Mouse (Mus musculus) E14TG2a.4 (cell line): ENCODE measurements around the gene Tspan8.

Experiments used
- CTCF ChIP-seq: conservative IDR thresholded peaks from 2 replicates; pipeline ENCODE4 v1.5.1; 2014; ENCODE audit warnings: low read length
- NANOG ChIP-seq: IDR thresholded peaks from 2 replicates; pipeline ENCODE4 v1.6.1; 2014; ENCODE audit warnings: borderline replicate concordance, low read length, mixed read lengths
- POU5F1 ChIP-seq: IDR thresholded peaks from 2 replicates; pipeline ENCODE4 v1.6.1; 2014; ENCODE audit warnings: low read length, borderline replicate concordance

DNA sequence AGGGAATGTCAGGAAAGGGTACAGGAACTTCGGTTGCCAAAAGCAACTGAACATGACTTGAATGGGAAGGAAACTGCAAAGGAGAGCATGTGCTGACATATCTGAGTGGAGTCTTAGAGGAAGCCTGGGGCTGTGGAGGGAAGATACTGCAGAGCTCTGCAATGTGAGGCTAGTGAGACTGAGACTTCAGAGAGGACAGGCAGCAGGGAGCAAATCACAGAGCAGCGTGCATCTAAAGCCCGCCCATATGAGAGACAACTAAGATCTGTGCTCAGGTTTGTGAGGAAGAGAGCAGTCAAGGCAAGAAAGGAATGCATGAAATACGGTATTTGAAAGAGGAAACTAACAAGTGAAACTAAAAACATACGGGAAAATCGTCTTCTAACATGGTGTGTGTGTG, 76.3 kb downstream of the Tspan8 start:
- TF ChIP-seq CTCF (no peak), NANOG (no peak), POU5F1 (no peak)
